Mouse (Mus musculus) A20 (cell line): Measurements from ENCODE around the gene Slc30a3.
"Not testable (repeated sequence)": the region's sequence is repeated elsewhere in the genome, so short reads cannot be mapped to it uniquely, and the experiment has no call there.

Experiments used
- DNase-seq: peaks from one replicate; pipeline ENCODE4 v3.0.0-alpha.2; 2011; ENCODE audit warnings: low read depth, low spot score

The Slc30a3 gene

DNA sequence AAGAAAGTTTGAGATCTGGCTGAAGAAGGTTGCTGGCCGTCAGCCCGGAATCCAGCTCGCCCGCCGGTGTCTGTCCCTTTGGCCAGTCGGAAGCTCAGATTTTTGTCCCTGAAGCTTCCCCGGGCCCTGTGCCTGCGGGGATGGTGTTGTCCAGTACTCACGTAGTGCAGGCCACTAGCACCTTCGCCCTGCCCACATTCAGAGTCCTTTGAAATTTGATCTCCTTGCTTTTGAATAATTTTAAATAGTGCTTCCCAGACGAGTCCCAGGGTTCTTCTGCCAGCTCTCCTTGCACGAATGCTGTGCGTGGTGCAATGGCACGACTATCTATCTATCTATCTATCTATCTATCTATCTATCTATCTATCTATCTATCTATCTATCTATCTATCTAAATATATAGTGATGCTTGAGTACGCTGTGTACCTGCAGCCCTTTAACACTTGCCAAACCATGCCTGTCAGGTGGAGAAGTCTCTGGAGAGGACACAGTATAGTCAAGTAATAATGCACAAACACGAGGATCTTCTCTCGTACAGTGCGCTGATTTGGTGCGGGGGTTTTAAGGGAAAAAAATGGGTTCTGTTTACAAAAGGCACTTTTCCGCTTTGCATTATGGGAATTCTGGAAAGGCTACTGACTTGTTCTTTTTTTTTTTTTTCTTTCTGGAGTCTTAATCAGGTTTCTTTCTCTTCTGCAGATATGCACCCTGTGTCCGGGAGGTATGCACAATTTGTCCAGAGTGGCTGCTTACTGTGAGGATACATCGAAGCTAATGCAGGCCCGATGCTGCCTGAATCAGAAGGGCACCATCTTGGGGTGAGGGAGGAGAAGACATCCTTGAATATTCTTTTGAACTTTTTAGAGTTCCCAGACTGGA, 59.0 kb downstream of the Slc30a3 start, which contains the start of gene Slc5a6:
TSS of gene Slc5a6 (minus strand) at position 162 of the 879 bp plus-strand sequence.
- peak; percentile 86 for DNase-seq

DNA sequence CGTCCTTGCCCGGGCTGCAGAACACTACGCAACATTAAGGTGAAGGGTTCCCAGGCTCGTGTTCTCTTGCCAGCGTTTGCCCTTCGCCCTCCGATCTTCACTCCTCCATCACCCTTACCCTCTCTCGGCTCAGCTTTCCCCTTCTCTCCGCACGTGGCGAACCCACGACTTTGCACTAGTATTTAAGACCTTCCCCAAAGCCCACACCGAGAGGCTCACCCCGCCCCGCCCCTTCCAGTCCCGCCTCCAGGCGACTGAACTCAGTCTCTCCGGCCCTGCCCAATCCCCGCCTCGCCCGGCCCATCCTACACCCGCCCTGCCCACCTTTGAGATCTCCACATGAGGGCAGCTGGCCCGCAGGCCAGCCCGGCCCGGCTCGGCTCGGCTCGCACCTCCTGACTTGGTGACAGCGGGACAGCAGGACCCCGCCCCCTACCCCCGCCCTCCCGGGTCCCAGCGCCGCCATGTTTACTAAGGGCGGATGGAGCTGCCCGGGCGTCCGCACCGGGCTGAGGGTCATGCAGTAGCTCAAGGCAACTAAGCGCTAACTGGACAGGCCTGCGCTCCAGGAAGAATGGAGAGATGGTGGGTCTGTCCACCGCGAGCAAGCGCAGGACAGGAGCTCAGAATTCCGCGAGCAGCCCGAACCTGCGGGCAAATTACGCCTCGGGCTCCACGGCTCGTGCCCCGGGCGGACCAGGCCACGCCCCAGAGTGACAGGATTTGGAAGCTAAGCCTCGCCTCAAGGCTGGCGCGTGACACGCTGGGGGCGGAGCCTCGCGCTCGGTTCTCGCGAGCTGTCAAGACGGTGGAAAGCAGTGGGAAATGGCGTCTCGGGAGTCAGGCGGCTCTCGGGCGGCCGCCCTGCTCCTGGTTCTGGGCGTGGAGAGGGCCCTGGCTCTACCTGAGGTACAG, 59.9 kb downstream of the Slc30a3 start, which contains the start of gene Atraid:
TSS of gene Atraid (plus strand) at position 465 of the 915 bp plus-strand sequence.
- DNase-seq, result peak; percentile 99

- no peak for DNase-seq
These were observed 61.0 kb downstream of the Slc30a3 start for GRCm38 (mm10) chr5:31047074-31047473.

GRCm38 (mm10) chr5:31046416-31046815, 61.6 kb downstream of the Slc30a3 start:
- no peak for DNase-seq

GRCm38 (mm10) chr5:31038171-31038845, 69.7 kb downstream of the Slc30a3 start:
- DNase-seq, result no peak

DNA sequence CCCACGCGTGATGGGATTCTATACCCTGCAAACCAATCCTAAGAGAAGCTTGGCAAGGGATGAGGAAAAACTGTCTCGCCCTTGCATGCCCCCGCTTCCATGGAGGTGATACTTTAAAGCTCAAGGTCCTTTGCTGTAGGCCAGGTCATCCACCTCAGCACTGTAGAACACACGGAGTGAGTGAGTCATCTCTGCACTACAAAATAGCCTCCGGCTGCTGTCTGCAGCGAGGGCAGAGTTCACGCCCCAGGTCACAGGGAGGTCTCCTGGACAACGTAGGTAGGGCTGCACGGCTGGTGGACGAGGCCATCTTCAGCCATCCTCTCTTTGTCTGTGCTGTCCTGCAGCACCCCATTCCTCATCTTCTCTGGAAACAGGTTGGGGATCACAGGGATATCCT, 71.5 kb downstream of the Slc30a3 start:
- DNase-seq, result not testable (repeated sequence)
